Mouse (Mus musculus) E14TG2a.4 (cell line): Measurements from ENCODE around the gene Ssr4.

Experiments used
- H3K27me3 ChIP-seq: 2 replicates; pipeline ENCODE4 v1.6.1; 2014; ENCODE audit warnings: low read length, control low read depth; ENCODE audit not compliant: insufficient read depth
- H3K36me3 ChIP-seq: 2 replicates; pipeline ENCODE4 v1.6.1; 2014; ENCODE audit warnings: low read length, control low read depth; ENCODE audit not compliant: insufficient read depth
- H3K4me1 ChIP-seq: replicated peaks from 2 replicates; pipeline ENCODE4 v1.6.1; 2014; ENCODE audit warnings: low read depth, low read length, control low read depth
- H3K4me3 ChIP-seq: replicated peaks from 2 replicates; pipeline ENCODE4 v1.5.1; 2014; ENCODE audit warnings: mild to moderate bottlenecking, low read length
- H3K9me3 ChIP-seq: 2 replicates; pipeline ENCODE4 v1.6.1; 2014; ENCODE audit warnings: low read length, control low read depth
- CTCF ChIP-seq: conservative IDR thresholded peaks from 2 replicates; pipeline ENCODE4 v1.5.1; 2014; ENCODE audit warnings: low read length
- NANOG ChIP-seq: IDR thresholded peaks from 2 replicates; pipeline ENCODE4 v1.6.1; 2014; ENCODE audit warnings: borderline replicate concordance, low read length, mixed read lengths
- POU5F1 ChIP-seq: IDR thresholded peaks from 2 replicates; pipeline ENCODE4 v1.6.1; 2014; ENCODE audit warnings: low read length, borderline replicate concordance

Ssr4 gene

DNA sequence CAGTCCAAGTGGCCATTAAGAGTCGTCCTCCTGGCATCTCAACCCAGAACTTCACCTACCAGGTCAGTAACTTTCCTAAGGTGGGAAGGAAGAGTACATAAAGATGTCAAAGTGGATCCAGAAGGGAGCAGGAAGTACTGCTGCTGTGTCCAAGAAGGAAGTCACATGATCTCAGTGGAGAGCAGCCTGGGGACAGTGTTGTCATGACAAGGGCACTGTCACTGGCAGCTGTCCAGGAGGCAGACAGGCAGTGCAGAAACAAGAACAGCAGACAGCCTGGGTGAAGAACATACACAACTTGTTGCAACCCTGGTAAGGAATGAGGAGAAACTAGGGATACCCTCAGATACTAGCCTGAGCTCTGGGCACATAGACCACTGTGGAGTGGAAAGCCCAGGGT is 21.5 kb upstream of the Ssr4 start:
- 0 out of 2 replicates have a peak, but pooled peaks cover 3% of the 10 kb centered on the region for H3K4me1 ChIP-seq
- no peaks in the 10 kb centered on the region for H3K27me3 ChIP-seq
- no peak for TF ChIP-seq NANOG
- TF ChIP-seq CTCF: no peak
- no peak for TF ChIP-seq POU5F1
- no peak overlapping the region for H3K4me3 ChIP-seq
- H3K9me3 ChIP-seq: no peaks in the 10 kb centered on the region
- no peaks in the 10 kb centered on the region for H3K36me3 ChIP-seq

- Histone ChIP-seq H3K4me1 (0 out of 2 replicates have a peak, but pooled peaks cover 3% of the 10 kb centered on the region), H3K9me3 (no peaks in the 10 kb centered on the region), H3K27me3 (no peaks in the 10 kb centered on the region), H3K4me3 (no peak overlapping the region), H3K36me3 (no peaks in the 10 kb centered on the region)
- TF ChIP-seq CTCF (peak; percentile 55), NANOG (no peak)
Measured at GRCm38 (mm10) chrX:73767267-73767666, 19.6 kb upstream of the Ssr4 start.

DNA sequence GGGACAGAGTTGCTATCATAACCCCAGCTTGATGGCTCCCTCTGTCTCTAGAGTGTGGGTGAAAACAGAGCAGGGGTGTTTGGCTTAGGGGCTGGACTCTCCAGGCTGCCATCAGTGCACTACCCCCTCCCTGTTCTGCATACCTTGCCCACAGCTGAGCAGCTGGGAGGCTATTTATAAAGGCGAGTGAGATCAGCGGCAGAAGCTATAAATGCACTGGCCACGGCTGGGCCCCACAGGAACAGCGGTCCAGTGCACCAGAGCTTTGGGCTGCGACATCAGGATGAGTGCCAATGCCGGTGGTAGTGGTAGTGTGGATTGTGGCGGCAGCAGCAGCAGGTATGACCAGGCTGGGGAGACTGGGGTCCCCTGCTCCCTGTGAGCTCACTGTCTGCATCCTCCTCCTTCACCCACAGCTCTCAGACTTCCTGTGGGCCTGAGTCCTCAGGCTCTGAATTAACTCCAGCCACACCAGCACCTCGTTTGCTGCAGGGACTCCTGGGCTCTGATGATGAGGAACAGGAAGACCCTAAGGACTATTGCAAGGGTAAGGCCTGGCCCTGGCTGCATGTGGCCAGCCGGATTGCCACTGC is 12.6 kb upstream of the Ssr4 start, which contains the start of gene Srpk3:
Gene Srpk3 (plus strand): TSS at position 238 of the 593 bp plus-strand sequence.
- Histone ChIP-seq H3K9me3 (no peaks in the 10 kb centered on the region), H3K4me1 (no peaks in the 10 kb centered on the region), H3K27me3 (no peaks in the 10 kb centered on the region), H3K36me3 (peaks cover 35% of the 10 kb centered on the region), H3K4me3 (no peak within 1 kb of the TSS)
- TF ChIP-seq CTCF (no peak), POU5F1 (no peak), NANOG (no peak)

DNA sequence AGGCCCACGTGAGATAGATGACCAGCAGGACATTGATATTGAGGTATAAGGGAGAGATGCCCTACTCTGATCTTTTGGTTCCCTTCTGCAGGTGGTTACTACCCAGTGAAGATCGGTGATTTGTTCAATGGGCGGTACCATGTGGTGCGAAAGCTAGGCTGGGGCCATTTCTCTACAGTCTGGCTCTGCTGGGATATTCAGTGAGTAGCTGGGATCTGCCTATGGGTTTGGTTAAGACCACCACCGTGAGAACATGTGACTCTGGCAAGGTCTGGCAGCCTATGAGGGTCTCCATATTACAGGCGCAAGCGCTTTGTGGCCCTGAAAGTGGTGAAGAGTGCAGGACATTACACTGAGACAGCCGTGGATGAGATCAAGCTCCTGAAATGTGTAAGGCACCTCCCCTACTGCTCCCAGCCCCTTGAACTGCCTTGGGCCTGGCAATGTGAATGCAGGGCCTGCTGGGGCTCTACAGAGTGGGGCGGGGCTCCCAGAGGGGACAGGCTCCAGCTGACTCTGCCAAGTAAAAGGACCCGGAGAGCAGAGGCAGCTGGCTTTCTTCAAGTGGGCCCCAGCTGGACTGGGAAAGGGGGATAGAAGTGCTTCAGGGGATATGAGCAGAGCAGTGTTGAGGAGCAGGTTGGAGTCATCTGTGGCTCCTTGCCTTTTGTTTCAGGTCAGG is 11.9 kb upstream of the Ssr4 start:
- TF ChIP-seq CTCF (no peak), NANOG (no peak), POU5F1 (no peak)
- Histone ChIP-seq H3K4me1 (no peaks in the 10 kb centered on the region), H3K27me3 (no peaks in the 10 kb centered on the region), H3K9me3 (no peaks in the 10 kb centered on the region), H3K36me3 (peaks cover 42% of the 10 kb centered on the region), H3K4me3 (no peak overlapping the region)

DNA sequence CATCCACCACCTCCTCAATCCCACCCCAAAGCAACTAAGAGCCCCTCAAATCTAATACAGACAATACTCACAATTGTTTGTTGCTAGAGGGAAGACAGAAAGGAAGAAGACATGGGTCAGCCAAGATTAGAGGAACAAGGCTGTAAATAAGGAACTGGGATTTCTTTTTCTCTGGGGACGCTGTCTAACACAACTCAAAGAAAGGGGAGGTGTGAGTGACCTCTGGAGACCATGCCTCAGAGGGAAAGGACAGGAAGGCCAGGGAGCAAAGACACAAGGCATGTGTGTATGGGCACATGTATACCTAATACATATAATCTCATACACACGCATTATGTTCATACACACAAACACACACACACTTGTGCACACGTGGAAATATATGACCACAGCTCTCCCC is 4.6 kb upstream of the Ssr4 start:
- Histone ChIP-seq H3K27me3 (no peaks in the 10 kb centered on the region), H3K4me3 (no peak overlapping the region), H3K4me1 (peaks cover 24% of the 10 kb centered on the region), H3K36me3 (peaks cover 82% of the 10 kb centered on the region), H3K9me3 (no peaks in the 10 kb centered on the region)
- TF ChIP-seq CTCF (no peak), NANOG (no peak), POU5F1 (no peak)

GRCm38 (mm10) chrX:73785666-73786065 is 1.2 kb upstream of the Ssr4 start:
- peak overlapping the region; percentile 89 for H3K4me3 ChIP-seq
- H3K4me1 ChIP-seq: peaks cover 50% of the 10 kb centered on the region
- no peak for TF ChIP-seq NANOG
- no peak for TF ChIP-seq CTCF
- H3K36me3 ChIP-seq: peaks cover 74% of the 10 kb centered on the region
- H3K27me3 ChIP-seq: no peaks in the 10 kb centered on the region
- no peaks in the 10 kb centered on the region for H3K9me3 ChIP-seq

- Histone ChIP-seq H3K27me3 (no peaks in the 10 kb centered on the region), H3K4me3 (peak overlapping the region; percentile 89), H3K36me3 (peaks cover 74% of the 10 kb centered on the region), H3K4me1 (peaks cover 63% of the 10 kb centered on the region), H3K9me3 (no peaks in the 10 kb centered on the region)
- TF ChIP-seq NANOG (no peak), POU5F1 (no peak), CTCF (no peak)
Measured at GRCm38 (mm10) chrX:73787225-73787558, 364 bp downstream of the Ssr4 start.

DNA sequence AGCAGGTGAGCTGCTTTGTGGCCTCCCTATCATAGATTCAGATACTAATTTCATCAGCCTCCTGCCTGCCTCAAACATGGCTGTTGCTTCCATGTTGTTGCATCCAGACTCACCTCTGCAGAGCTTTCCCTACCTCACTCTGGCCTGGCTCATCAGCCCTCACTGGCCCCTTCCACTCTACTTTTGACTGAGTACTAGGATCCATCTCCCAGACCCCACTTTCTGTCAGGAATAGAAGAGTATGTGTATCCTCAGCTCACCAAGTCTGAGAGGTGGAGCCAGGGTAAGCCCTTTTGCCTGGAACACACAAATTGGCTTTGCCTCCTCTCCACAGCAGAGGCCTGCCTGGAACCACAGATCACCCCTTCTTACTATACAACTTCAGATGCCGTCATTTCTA is 1.7 kb downstream of the Ssr4 start:
- H3K36me3 ChIP-seq: peaks cover 72% of the 10 kb centered on the region
- no peak for TF ChIP-seq CTCF
- H3K4me1 ChIP-seq: peaks cover 72% of the 10 kb centered on the region
- no peaks in the 10 kb centered on the region for H3K9me3 ChIP-seq
- H3K4me3 ChIP-seq: peak overlapping the region; percentile 89
- H3K27me3 ChIP-seq: no peaks in the 10 kb centered on the region

DNA sequence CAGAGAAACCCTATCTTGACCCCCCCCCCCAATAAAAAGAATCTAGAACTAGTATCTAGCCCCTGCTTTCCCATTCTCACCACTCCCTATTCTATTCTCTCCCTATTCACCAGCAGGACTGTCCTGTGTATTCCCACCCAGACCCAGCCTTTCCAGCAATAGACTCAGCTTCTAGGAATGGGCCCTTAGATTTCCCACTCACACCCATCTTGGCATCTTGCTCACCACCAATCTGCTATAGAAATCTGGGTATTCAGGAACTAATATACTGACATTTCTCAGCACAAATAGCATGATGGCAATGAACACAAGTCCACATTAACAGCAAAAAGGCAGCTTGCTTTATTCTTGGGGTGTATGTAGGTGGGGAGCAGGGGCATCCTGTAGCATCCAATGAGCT is 6.2 kb downstream of the Ssr4 start:
- H3K27me3 ChIP-seq: no peaks in the 10 kb centered on the region
- peaks cover 83% of the 10 kb centered on the region for H3K4me1 ChIP-seq
- peaks cover 83% of the 10 kb centered on the region for H3K36me3 ChIP-seq

More for the DNA sequence above, 6.2 kb downstream of the Ssr4 start:
- TF ChIP-seq NANOG (no peak), CTCF (no peak)
- no peak overlapping the region for H3K4me3 ChIP-seq
- H3K9me3 ChIP-seq: no peaks in the 10 kb centered on the region
